20 mouse cellular contexts compared by ENCODE assay signal in the genomic region with DNA sequence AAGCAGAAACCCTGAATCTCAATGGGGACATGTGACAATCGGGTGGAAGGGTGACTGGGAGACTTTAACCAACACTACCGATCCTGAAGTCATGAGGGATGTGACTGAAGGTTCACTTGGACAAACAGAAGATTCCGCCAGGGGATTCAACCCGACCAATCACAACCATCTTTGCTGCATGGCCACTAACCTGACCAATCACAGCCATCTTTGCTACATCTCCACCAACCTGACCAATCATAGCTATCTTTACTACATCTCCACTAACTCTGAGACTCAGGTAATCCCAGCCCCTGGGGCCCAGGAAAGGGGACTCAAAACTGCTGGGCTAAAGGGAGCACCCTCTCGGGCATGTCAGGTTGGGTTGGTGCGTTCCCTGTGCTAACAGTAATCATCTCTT. TPM values are rescaled to one million over a fixed set of nuclear protein-coding genes. Genes with fewer than 3 reads are reported as not detected.
DNase-seq lines count a peak whose midpoint lies in the region; ATAC-seq and TF ChIP-seq lines count a peak whose summit lies in the region.
"Had no signal": no experiment of that assay in that cellular context is flagged by ENCODE, and none has a peak within 500 bp of the region (broad histone marks: within the 10 kb centered on the region; RNA-seq: fewer than 3 reads in every experiment).

No protein-coding gene starts in this region.

- DNase-seq in gastrocnemius, adult 2 months: peak; percentile 3
- no peak for DNase-seq in gastrocnemius, adult 8-10 months (ENCODE audit: low spot score in 2 of 2)
- peak; percentile 31 for DNase-seq in kidney, adult 9 months
- no peak for DNase-seq in kidney, postnatal 10 days
- DNase-seq in ES-CJ7 (ENCODE audit: low read depth, low spot score): peak; percentile 53
- DNase-seq in liver: no peak
- no peak for DNase-seq in midbrain, postnatal 0 days (ENCODE audit: low spot score)
- DNase-seq: adrenal gland, postnatal 14 days; cerebellum, adult 11-12 months; cerebellum, adult 9-10 months; cerebellum, postnatal 25 days had no signal

- no peaks in the 10 kb centered on the region for H3K9me3 ChIP-seq in midbrain, postnatal 0 days (ENCODE audit: low read length)
- H3K9me3 ChIP-seq: embryonic facial prominence, embryonic 12.5 days; heart, embryonic 12.5 days; hindbrain, embryonic 10.5 days had no signal

- no peak overlapping the region for H3K4me3 ChIP-seq in gastrocnemius, adult 2 months
- H3K4me3 ChIP-seq in small intestine, adult 2 months (ENCODE audit: low read depth, low read length): peak overlapping the region; percentile 22
- H3K4me3 ChIP-seq in midbrain, postnatal 0 days (ENCODE audit: low read depth, low read length): no peak overlapping the region
- H3K4me3 ChIP-seq: embryonic facial prominence, embryonic 12.5 days; heart, embryonic 12.5 days; hindbrain, embryonic 10.5 days had no signal

- no peak for TF ChIP-seq POLR2A in small intestine, adult 2 months (IDR thresholded peaks at IDR 0.05; ENCODE audit: low read depth, low read length)

- intact Hi-C loops in gastrocnemius, adult 2 months (cut with DNase I): no loop called here

- TF ChIP-seq CTCF in gastrocnemius, adult 2 months (IDR thresholded peaks at IDR 0.05): no peak
- no peak for TF ChIP-seq CTCF in small intestine, adult 2 months (IDR thresholded peaks at IDR 0.05; ENCODE audit: extremely low read depth, insufficient read length, insufficient replicate concordance, low read depth, low read length)
- TF ChIP-seq CTCF in midbrain, postnatal 0 days (IDR thresholded peaks at IDR 0.05): no peak

- no peaks in the 10 kb centered on the region for H3K36me3 ChIP-seq in small intestine, adult 2 months (ENCODE audit: control insufficient read depth, insufficient read depth, low read length)
- H3K36me3 ChIP-seq in midbrain, postnatal 0 days (ENCODE audit: insufficient read depth, low read length): no peaks in the 10 kb centered on the region
- H3K36me3 ChIP-seq: embryonic facial prominence, embryonic 12.5 days; G1E; heart, embryonic 12.5 days; hindbrain, embryonic 10.5 days had no signal

- no peaks in the 10 kb centered on the region for H3K4me1 ChIP-seq in small intestine, adult 2 months (ENCODE audit: control insufficient read depth, insufficient read depth, insufficient read length, low read length)
- H3K4me1 ChIP-seq in midbrain, postnatal 0 days (ENCODE audit: insufficient read depth, low read length): no peaks in the 10 kb centered on the region
- H3K4me1 ChIP-seq: embryonic facial prominence, embryonic 12.5 days; heart, embryonic 12.5 days had no signal

- no peaks in the 10 kb centered on the region for H3K27me3 ChIP-seq in small intestine, adult 2 months (ENCODE audit: control insufficient read depth, insufficient read depth, low read length)
- no peaks in the 10 kb centered on the region for H3K27me3 ChIP-seq in midbrain, postnatal 0 days (ENCODE audit: insufficient read depth, low read length)
- H3K27me3 ChIP-seq: embryonic facial prominence, embryonic 12.5 days; heart, embryonic 12.5 days had no signal

- no peak overlapping the region for H3K4me2 ChIP-seq in midbrain, postnatal 0 days (ENCODE audit: low read depth, low read length, poor library complexity, severe bottlenecking)
- H3K4me2 ChIP-seq: embryonic facial prominence, embryonic 12.5 days; heart, embryonic 12.5 days; hindbrain, embryonic 14.5 days had no signal

- no peak for ATAC-seq in midbrain, postnatal 0 days (ENCODE audit: low FRiP score)
- ATAC-seq: activated CD4-positive, CD25-positive, alpha-beta regulatory T cell, adult 4 months; forebrain, embryonic 16.5 days had no signal

- H3K27ac ChIP-seq in gastrocnemius, adult 2 months: no peak overlapping the region
- no peak overlapping the region for H3K27ac ChIP-seq in small intestine, adult 2 months (ENCODE audit: insufficient read depth, low read depth, low read length)
- H3K27ac ChIP-seq in midbrain, postnatal 0 days (ENCODE audit: low read depth, low read length): no peak overlapping the region
- H3K27ac ChIP-seq: embryonic facial prominence, embryonic 12.5 days; hindbrain, embryonic 10.5 days; hindbrain, embryonic 14.5 days had no signal

- H3K9ac ChIP-seq in midbrain, postnatal 0 days (replicated peaks; ENCODE audit: low read length, poor library complexity, severe bottlenecking): no peak overlapping the region
- H3K9ac ChIP-seq: embryonic facial prominence, embryonic 12.5 days; heart, embryonic 12.5 days; hindbrain, embryonic 14.5 days had no signal

- WGBS in small intestine, adult 2 months: 76% methylated on average over 6 of the region's 6 CpGs
- WGBS in midbrain, postnatal 0 days: 96% methylated on average over 6 of the region's 6 CpGs

RNA-seq across cellular contexts. Expression of a gene that starts 6.3 kb away (rescaled TPM):
- total RNA-seq in gastrocnemius, adult 2 months (2021): 10 to 100 TPM; 10.5 to 11.2 TPM
- total RNA-seq in gastrocnemius, adult 8-10 months (2022): 10 to 100 TPM; 10.1 to 13.7 (median 11.4) TPM
- polyA plus RNA-seq in small intestine, adult 2 months (2012; rRNA removed): 11.7 and 18.9 TPM in 2 replicates
- 23.5 and 24.1 TPM in 2 replicates for total RNA-seq in midbrain, postnatal 0 days (2014; rRNA removed)
- polyA plus RNA-seq in midbrain, postnatal 0 days (2015; fragmentation: Nextera tagmentation; extraction: Ambion mirVana): 32.2 and 35.2 TPM in 2 replicates
- total RNA-seq: G1E had no signal
- polyA plus RNA-seq: G1E had no signal

RNA-seq across cellular contexts. Expression of a gene that starts 53.8 kb away (rescaled TPM):
- total RNA-seq in gastrocnemius, adult 2 months (2021): 1 to 10 TPM; 2.1 to 3.0 TPM
- 1 to 10 TPM; 2.7 to 3.5 (median 3.3) TPM for total RNA-seq in gastrocnemius, adult 8-10 months (2022)
- 0.70 and 0.93 TPM in 2 replicates for polyA plus RNA-seq in small intestine, adult 2 months (2012; rRNA removed)
- total RNA-seq in midbrain, postnatal 0 days (2014; rRNA removed): 11.0 and 11.6 TPM in 2 replicates
- polyA plus RNA-seq in midbrain, postnatal 0 days (2015; fragmentation: Nextera tagmentation; extraction: Ambion mirVana): 5.8 and 6.9 TPM in 2 replicates
- polyA plus RNA-seq: C2C12, G1E had no signal

Comparison
In these comparisons a context has a peak if more than half of its experiments do, and no peak if none do; other contexts are left out.
1. DNase-seq: peak in gastrocnemius, adult 2 months (single experiment), kidney, adult 9 months (single experiment) and ES-CJ7 (single experiment); none in gastrocnemius, adult 8-10 months (0 of 2), kidney, postnatal 10 days (single experiment), liver (single experiment) and midbrain, postnatal 0 days (single experiment).